Mouse (Mus musculus): Measurements from ENCODE around the gene Fam243. TPM values are rescaled to one million over a fixed set of nuclear protein-coding genes. Genes with fewer than 3 reads are reported as not detected.
A peak's percentile ranks its signal among the peaks of the same experiment; 100 is the strongest.

Gene Fam243
- total RNA-seq (2014; rRNA removed) = not detected in 2 replicates
- polyA plus RNA-seq (2015; fragmentation: Nextera tagmentation; extraction: Ambion mirVana) = not detected in 2 replicates

GRCm38 (mm10) chr16:92321341-92321740 is at the start of gene Fam243:
Fam243 (minus strand) TSS chr16:92321441.
- no peak within 1 kb of the TSS for H3K4me2 ChIP-seq (ENCODE audit: low read depth, low read length)
- no peaks in the 10 kb centered on the region for H3K9me3 ChIP-seq (ENCODE audit: low read length)
- DNase-seq (ENCODE audit: low spot score) (no peak), ATAC-seq (no peak)
- no peak for TF ChIP-seq CTCF (IDR thresholded peaks at IDR 0.05; ENCODE audit: low read depth)
- H3K9ac ChIP-seq (replicated peaks; ENCODE audit: low read length) = no peak within 1 kb of the TSS
- H3K27ac ChIP-seq = no peak within 1 kb of the TSS
- WGBS = 88% methylated on average over 8 of the region's 8 CpGs
- no peak within 1 kb of the TSS for H3K4me3 ChIP-seq (ENCODE audit: low read length)
- no peaks in the 10 kb centered on the region for H3K27me3 ChIP-seq (ENCODE audit: insufficient read depth, low read length)
- H3K36me3 ChIP-seq (ENCODE audit: insufficient read depth, low read length) = no peaks in the 10 kb centered on the region
- no peaks in the 10 kb centered on the region for H3K4me1 ChIP-seq (ENCODE audit: insufficient read depth, low read length)

GRCm38 (mm10) chr16:92369260-92369659 is 48.0 kb upstream of the Fam243 start:
- Histone ChIP-seq H3K27ac (no peak overlapping the region), H3K36me3 (ENCODE audit: insufficient read depth, low read length) (no peaks in the 10 kb centered on the region), H3K9ac (replicated peaks; ENCODE audit: low read length) (no peak overlapping the region), H3K9me3 (ENCODE audit: low read length) (no peaks in the 10 kb centered on the region), H3K4me2 (ENCODE audit: low read depth, low read length) (no peak overlapping the region), H3K4me1 (ENCODE audit: insufficient read depth, low read length) (0 out of 2 replicates have a peak, but pooled peaks cover 5% of the 10 kb centered on the region), H3K27me3 (ENCODE audit: insufficient read depth, low read length) (no peaks in the 10 kb centered on the region), H3K4me3 (ENCODE audit: low read length) (no peak overlapping the region)
- DNase-seq (ENCODE audit: low spot score) (no peak), ATAC-seq (no peak)
- WGBS = 63% methylated on average over 2 of the region's 2 CpGs
- no peak for TF ChIP-seq CTCF (IDR thresholded peaks at IDR 0.05; ENCODE audit: low read depth)

DNA sequence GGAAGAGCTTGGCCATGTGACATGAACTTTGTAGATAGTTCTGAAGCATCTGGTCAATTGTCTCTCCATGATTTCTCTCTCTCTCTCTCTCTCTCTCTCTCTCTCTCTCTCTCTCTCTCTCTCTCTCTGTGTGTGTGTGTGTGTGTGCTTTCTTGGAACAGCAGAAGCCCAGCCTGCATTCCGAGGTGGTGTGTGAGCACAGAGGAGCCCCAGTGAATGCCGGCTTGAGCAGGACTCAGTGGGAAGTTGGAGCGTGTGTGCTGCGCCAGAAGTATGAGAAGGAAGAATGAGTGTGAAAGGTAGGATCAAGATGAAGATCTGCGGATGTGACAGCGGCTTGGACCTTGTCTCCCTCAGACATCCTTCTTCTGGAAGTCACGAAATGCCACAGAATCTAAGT is 44.2 kb upstream of the Fam243 start:
- WGBS = 60% methylated on average over 7 of the region's 7 CpGs

GRCm38 (mm10) chr16:92360711-92361110 is 39.5 kb upstream of the Fam243 start:
- Histone ChIP-seq H3K9ac (replicated peaks; ENCODE audit: low read length) (no peak overlapping the region), H3K9me3 (ENCODE audit: low read length) (no peaks in the 10 kb centered on the region), H3K36me3 (ENCODE audit: insufficient read depth, low read length) (no peaks in the 10 kb centered on the region), H3K27me3 (ENCODE audit: insufficient read depth, low read length) (no peaks in the 10 kb centered on the region), H3K4me3 (ENCODE audit: low read length) (no peak overlapping the region), H3K4me2 (ENCODE audit: low read depth, low read length) (no peak overlapping the region), H3K4me1 (ENCODE audit: insufficient read depth, low read length) (no peaks in the 10 kb centered on the region), H3K27ac (no peak overlapping the region)
- WGBS = 51% methylated on average over 7 of the region's 7 CpGs
- TF ChIP-seq CTCF (IDR thresholded peaks at IDR 0.05; ENCODE audit: low read depth) = no peak
- 0 out of 2 replicates have a peak, but pooled peaks have one; percentile 38 for ATAC-seq
- peak; percentile 21 for DNase-seq (ENCODE audit: low spot score)

More for the DNA sequence above, 44.2 kb upstream of the Fam243 start:
- H3K4me1 ChIP-seq (ENCODE audit: insufficient read depth, low read length) = no peaks in the 10 kb centered on the region
- no peaks in the 10 kb centered on the region for H3K36me3 ChIP-seq (ENCODE audit: insufficient read depth, low read length)
- no peak for ATAC-seq
- no peak overlapping the region for H3K4me2 ChIP-seq (ENCODE audit: low read depth, low read length)
- H3K27me3 ChIP-seq (ENCODE audit: insufficient read depth, low read length) = no peaks in the 10 kb centered on the region
- H3K9me3 ChIP-seq (ENCODE audit: low read length) = no peaks in the 10 kb centered on the region
- H3K9ac ChIP-seq (replicated peaks; ENCODE audit: low read length) = no peak overlapping the region
- TF ChIP-seq CTCF (IDR thresholded peaks at IDR 0.05; ENCODE audit: low read depth) = no peak
- DNase-seq (ENCODE audit: low spot score) = no peak
- no peak overlapping the region for H3K4me3 ChIP-seq (ENCODE audit: low read length)
- H3K27ac ChIP-seq = no peak overlapping the region

DNA sequence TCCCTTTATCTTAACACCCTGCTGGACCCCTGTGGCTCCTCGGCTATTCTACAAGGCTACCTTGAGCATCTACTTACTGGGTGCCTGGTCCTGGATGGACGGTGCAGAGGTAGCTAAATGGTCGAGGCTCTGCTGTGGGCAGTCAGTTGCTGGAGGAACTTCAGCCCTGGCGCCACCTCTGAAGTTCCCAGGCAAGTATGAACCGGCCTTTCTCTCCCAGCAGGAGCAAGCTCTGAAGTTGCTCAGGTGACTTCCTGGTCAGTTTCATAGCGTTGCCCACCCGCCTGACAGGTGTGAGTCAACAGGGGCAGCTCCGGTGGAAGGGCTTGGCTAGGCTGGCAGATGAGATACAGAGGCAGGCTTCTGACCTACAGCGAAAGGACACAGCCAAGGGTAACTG is 38.0 kb upstream of the Fam243 start, which contains the start of gene Kcne1:
TSS of gene Kcne1 (minus strand) at position 240 of the 400 bp plus-strand sequence.
- no peak within 1 kb of the TSS for H3K27ac ChIP-seq
- DNase-seq (ENCODE audit: low spot score) (no peak), ATAC-seq (no peak)
- no peak for TF ChIP-seq CTCF (IDR thresholded peaks at IDR 0.05; ENCODE audit: low read depth)
- no peaks in the 10 kb centered on the region for H3K36me3 ChIP-seq (ENCODE audit: insufficient read depth, low read length)
- H3K9ac ChIP-seq (replicated peaks; ENCODE audit: low read length) = no peak within 1 kb of the TSS
- no peaks in the 10 kb centered on the region for H3K27me3 ChIP-seq (ENCODE audit: insufficient read depth, low read length)
- no peak within 1 kb of the TSS for H3K4me3 ChIP-seq (ENCODE audit: low read length)
- no peaks in the 10 kb centered on the region for H3K4me1 ChIP-seq (ENCODE audit: insufficient read depth, low read length)
- no peaks in the 10 kb centered on the region for H3K9me3 ChIP-seq (ENCODE audit: low read length)
- no peak within 1 kb of the TSS for H3K4me2 ChIP-seq (ENCODE audit: low read depth, low read length)
- 69% methylated on average over 9 of the region's 9 CpGs for WGBS

DNA sequence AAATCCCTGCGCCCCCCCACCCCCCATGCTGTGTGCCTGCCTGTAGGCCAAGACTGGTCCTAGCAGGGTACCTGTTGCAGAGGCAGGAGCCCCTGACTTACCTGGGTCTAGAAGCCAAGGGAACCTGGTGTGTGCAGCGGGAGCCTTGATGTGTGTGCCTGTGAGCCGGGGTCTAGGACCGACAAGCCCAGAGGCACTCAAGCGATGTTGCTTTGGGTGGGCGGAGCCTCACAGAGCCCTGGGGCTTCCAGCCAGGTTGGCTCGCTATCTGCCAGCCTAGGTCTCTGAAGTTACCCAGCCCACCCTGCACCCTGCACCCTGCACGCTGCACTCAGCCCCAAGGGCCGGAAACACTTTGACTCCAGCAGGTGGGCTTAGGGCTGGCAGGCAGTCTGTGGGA is 37.5 kb upstream of the Fam243 start:
- 27% methylated on average over 9 of the region's 9 CpGs for WGBS
- no peak overlapping the region for H3K4me2 ChIP-seq (ENCODE audit: low read depth, low read length)
- H3K27me3 ChIP-seq (ENCODE audit: insufficient read depth, low read length) = no peaks in the 10 kb centered on the region
- H3K9ac ChIP-seq (replicated peaks; ENCODE audit: low read length) = no peak overlapping the region
- no peak for TF ChIP-seq CTCF (IDR thresholded peaks at IDR 0.05; ENCODE audit: low read depth)
- DNase-seq (ENCODE audit: low spot score) = no peak
- H3K36me3 ChIP-seq (ENCODE audit: insufficient read depth, low read length) = no peaks in the 10 kb centered on the region
- peak; percentile 33; the same call in 1 of the 2 replicates for ATAC-seq
- H3K9me3 ChIP-seq (ENCODE audit: low read length) = no peaks in the 10 kb centered on the region
- no peak overlapping the region for H3K27ac ChIP-seq
- no peaks in the 10 kb centered on the region for H3K4me1 ChIP-seq (ENCODE audit: insufficient read depth, low read length)
- H3K4me3 ChIP-seq (ENCODE audit: low read length) = no peak overlapping the region

GRCm38 (mm10) chr16:92357566-92357965 is 36.3 kb upstream of the Fam243 start:
- no peaks in the 10 kb centered on the region for H3K36me3 ChIP-seq (ENCODE audit: insufficient read depth, low read length)
- no peak overlapping the region for H3K9ac ChIP-seq (replicated peaks; ENCODE audit: low read length)
- TF ChIP-seq CTCF (IDR thresholded peaks at IDR 0.05; ENCODE audit: low read depth) = no peak
- DNase-seq (ENCODE audit: low spot score) (peak; percentile 41), ATAC-seq (no peak)
- no peaks in the 10 kb centered on the region for H3K9me3 ChIP-seq (ENCODE audit: low read length)
- H3K27ac ChIP-seq = no peak overlapping the region
- no peak overlapping the region for H3K4me2 ChIP-seq (ENCODE audit: low read depth, low read length)
- H3K4me1 ChIP-seq (ENCODE audit: insufficient read depth, low read length) = no peaks in the 10 kb centered on the region
- WGBS = 21% methylated on average over 10 of the region's 10 CpGs
- no peak overlapping the region for H3K4me3 ChIP-seq (ENCODE audit: low read length)
- no peaks in the 10 kb centered on the region for H3K27me3 ChIP-seq (ENCODE audit: insufficient read depth, low read length)

Measured in hindbrain, postnatal 0 days (tissue).